ENCODE assay signal across 10 mouse cellular contexts in genomic region chr2:130068228-130068627, GRCm38 (mm10). TPM values are rescaled to one million over a fixed set of nuclear protein-coding genes. Genes with fewer than 3 reads are reported as not detected.
DNase-seq lines count a peak whose midpoint lies in the region; ATAC-seq and TF ChIP-seq lines count a peak whose summit lies in the region.
"Had no signal": no experiment of that assay in that cellular context is flagged by ENCODE, and none has a peak within 500 bp of the region (broad histone marks: within the 10 kb centered on the region; RNA-seq: fewer than 3 reads in every experiment).

No protein-coding gene starts in this region.

- H3K4me1 ChIP-seq in kidney, adult 2 months (ENCODE audit: control insufficient read depth, insufficient read depth, low read length) = no peaks in the 10 kb centered on the region
- H3K4me1 ChIP-seq in kidney, embryonic 16.5 days (ENCODE audit: insufficient read depth, low read length) = no peaks in the 10 kb centered on the region
- no peaks in the 10 kb centered on the region for H3K4me1 ChIP-seq in intestine, embryonic 15.5 days (replicated peaks)
- H3K4me1 ChIP-seq: limb, embryonic 13.5 days had no signal

- TF ChIP-seq CTCF in kidney, adult 2 months (conservative IDR thresholded peaks at IDR 0.05; ENCODE audit: insufficient read depth, insufficient read length, low read depth, low read length) = no peak

- peak; percentile 37 for DNase-seq in kidney, adult 2 months
- DNase-seq in 416B (ENCODE audit: low read depth) (peak; percentile 62), ES-CJ7 (ENCODE audit: low read depth, low spot score) (peak; percentile 40)
- DNase-seq in embryo, embryonic 11 days = peak; percentile 42
- peak; percentile 28 for DNase-seq in mesoderm, embryonic 11.5 days (ENCODE audit: low read depth, low spot score)
- DNase-seq in urinary bladder, adult 2 months (ENCODE audit: low spot score) = no peak

- no peak overlapping the region for H3K4me3 ChIP-seq in kidney, adult 2 months (ENCODE audit: insufficient read depth, low read depth, low read length)
- H3K4me3 ChIP-seq in kidney, embryonic 16.5 days (ENCODE audit: low read length) = no peak overlapping the region
- no peak overlapping the region for H3K4me3 ChIP-seq in intestine, embryonic 15.5 days (replicated peaks)
- H3K4me3 ChIP-seq: limb, embryonic 13.5 days had no signal

- ATAC-seq in kidney, embryonic 16.5 days (ENCODE audit: low FRiP score, low TSS enrichment) = no peak
- ATAC-seq in intestine, embryonic 15.5 days = no peak

- H3K4me2 ChIP-seq in kidney, embryonic 16.5 days (replicated peaks; ENCODE audit: low read depth, low read length) = no peak overlapping the region
- no peak overlapping the region for H3K4me2 ChIP-seq in intestine, embryonic 15.5 days (replicated peaks)
- H3K4me2 ChIP-seq: limb, embryonic 13.5 days had no signal

- no peak overlapping the region for H3K9ac ChIP-seq in kidney, embryonic 16.5 days (replicated peaks; ENCODE audit: low read length)
- H3K9ac ChIP-seq in intestine, embryonic 15.5 days = no peak overlapping the region
- H3K9ac ChIP-seq: limb, embryonic 13.5 days had no signal

- no peak for TF ChIP-seq POLR2A in kidney, adult 2 months (IDR thresholded peaks at IDR 0.05; ENCODE audit: low read depth, low read length)

- no peaks in the 10 kb centered on the region; the same call in 1 of the 2 replicates for H3K9me3 ChIP-seq in kidney, embryonic 16.5 days (ENCODE audit: low read length)
- no peaks in the 10 kb centered on the region for H3K9me3 ChIP-seq in intestine, embryonic 15.5 days
- H3K9me3 ChIP-seq: limb, embryonic 13.5 days had no signal

- no peaks in the 10 kb centered on the region for H3K36me3 ChIP-seq in kidney, adult 2 months (ENCODE audit: control insufficient read depth, insufficient read depth, low read length)
- H3K36me3 ChIP-seq in kidney, embryonic 16.5 days (ENCODE audit: insufficient read depth, low read length) = no peaks in the 10 kb centered on the region
- H3K36me3 ChIP-seq in intestine, embryonic 15.5 days = no peaks in the 10 kb centered on the region
- H3K36me3 ChIP-seq: limb, embryonic 13.5 days had no signal

- WGBS in kidney, adult 2 months = 21% methylated on average over 3 of the region's 3 CpGs
- 21% methylated on average over 3 of the region's 3 CpGs for WGBS in kidney, embryonic 16.5 days
- 23% methylated on average over 3 of the region's 3 CpGs for WGBS in intestine, embryonic 15.5 days

- no peak overlapping the region for H3K27ac ChIP-seq in kidney, adult 2 months (ENCODE audit: insufficient read depth, low read depth, low read length)
- no peak overlapping the region for H3K27ac ChIP-seq in kidney, embryonic 16.5 days (ENCODE audit: low read length)
- no peak overlapping the region for H3K27ac ChIP-seq in intestine, embryonic 15.5 days
- H3K27ac ChIP-seq: limb, embryonic 13.5 days had no signal

- H3K27me3 ChIP-seq in kidney, adult 2 months (replicated peaks; ENCODE audit: control insufficient read depth, insufficient read depth, low read length) = no peaks in the 10 kb centered on the region
- H3K27me3 ChIP-seq in kidney, embryonic 16.5 days (ENCODE audit: insufficient read depth, low read length) = no peaks in the 10 kb centered on the region
- H3K27me3 ChIP-seq in intestine, embryonic 15.5 days (replicated peaks) = no peaks in the 10 kb centered on the region
- H3K27me3 ChIP-seq: limb, embryonic 13.5 days had no signal

RNA-seq across cellular contexts. Expression of gene Tgm6, which starts 44.0 kb away (rescaled TPM):
- polyA plus RNA-seq in kidney, adult 2 months (2012; rRNA removed) = not detected in 2 replicates
- not detected in 2 replicates for polyA plus RNA-seq in kidney, embryonic 16.5 days (2015; fragmentation: Nextera tagmentation; extraction: Ambion mirVana)
- 0.22 TPM in 2 replicates for polyA plus RNA-seq in urinary bladder, adult 2 months (2012; rRNA removed)
- not detected in 2 replicates for polyA plus RNA-seq in intestine, embryonic 15.5 days (2015; fragmentation: Nextera tagmentation; extraction: Ambion mirVana)
- polyA plus RNA-seq: limb, embryonic 13.5 days; stomach, embryonic 14.5 days had no signal

RNA-seq across cellular contexts. Expression of gene Tgm3, which starts 56.1 kb away (rescaled TPM):
- 0.02 and 0.07 TPM in 2 replicates for polyA plus RNA-seq in kidney, adult 2 months (2012; rRNA removed)
- polyA plus RNA-seq in kidney, embryonic 16.5 days (2015; fragmentation: Nextera tagmentation; extraction: Ambion mirVana) = not detected in 2 replicates
- polyA plus RNA-seq in urinary bladder, adult 2 months (2012; rRNA removed) = 3.7 and 3.8 TPM in 2 replicates
- 0.05 TPM in 1 of 2 replicates, not detected in the other for polyA plus RNA-seq in intestine, embryonic 15.5 days (2015; fragmentation: Nextera tagmentation; extraction: Ambion mirVana)
